Mouse (Mus musculus) layer of hippocampus, adult 2 months (tissue): ENCODE data around the gene Gtsf1. TPM values are rescaled to one million over a fixed set of nuclear protein-coding genes. Genes with fewer than 3 reads are reported as not detected.
"Not testable (repeated sequence)": the region's sequence is repeated elsewhere in the genome, so short reads cannot be mapped to it uniquely, and the experiment has no call there.

Source experiments
- DNase-seq, 2 experiments: peaks; one replicate each; pipeline ENCODE4 v3.0.0; 2022; ENCODE audit warnings: low spot score in 2 of 2
- H3K27ac ChIP-seq: fragments of 200-600 bp; 2 replicates; pipeline ENCODE4 v1.8.1; 2022
- H3K4me3 ChIP-seq: fragments of 200-600 bp; 2 replicates; pipeline ENCODE4 v1.8.1; 2022; ENCODE audit warnings: mild to moderate bottlenecking
- CTCF ChIP-seq: fragments of 200-600 bp; conservative IDR thresholded peaks from 2 replicates; pipeline ENCODE4 v1.8.1; 2022; ENCODE audit warnings: antibody characterized with exemption, mild to moderate bottlenecking, moderate library complexity
- long read RNA-seq, 2 experiments: library from polyadenylated mRNA; stranded (forward); transcript quantifications; one replicate each; pipeline ENCODE4 v2.0.0; 2021; ENCODE audit warnings: borderline mapping rate in 2 of 2
- total RNA-seq, 2 experiments: library from RNA; stranded (reverse); gene quantifications; 2 replicates each; pipeline ENCODE4 v1.2.3; 2021

Gene Gtsf1
- not detected for total RNA-seq
- long read RNA-seq, experiment 1, partial matches to known transcripts = 0 of 14 reads
- long read RNA-seq, experiment 1, other reads (novel, unspliced or antisense) = 14 of 14 reads
- long read RNA-seq, experiment 2, partial matches to known transcripts = 0 of 23 reads
- long read RNA-seq, experiment 2, other reads (novel, unspliced or antisense) = 23 of 23 reads

- Histone ChIP-seq H3K27ac (no peak within 1 kb of the TSS), H3K4me3 (no peak within 1 kb of the TSS)
- DNase-seq = no peak
- no peak for TF ChIP-seq CTCF
Measured at GRCm38 (mm10) chr15:103430241-103430640, at the start of gene Gtsf1. Gtsf1 (minus strand) TSS chr15:103430470.

- H3K27ac ChIP-seq = no peak overlapping the region
- no peak for DNase-seq
- no peak for TF ChIP-seq CTCF
- H3K4me3 ChIP-seq = no peak overlapping the region
Measured at GRCm38 (mm10) chr15:103479080-103479606, 48.9 kb upstream of the Gtsf1 start.

- H3K27ac ChIP-seq = no peak overlapping the region
- no peak for TF ChIP-seq CTCF
- no peak overlapping the region for H3K4me3 ChIP-seq
- no peak for DNase-seq
Measured at GRCm38 (mm10) chr15:103473769-103474168, 43.5 kb upstream of the Gtsf1 start.

DNA sequence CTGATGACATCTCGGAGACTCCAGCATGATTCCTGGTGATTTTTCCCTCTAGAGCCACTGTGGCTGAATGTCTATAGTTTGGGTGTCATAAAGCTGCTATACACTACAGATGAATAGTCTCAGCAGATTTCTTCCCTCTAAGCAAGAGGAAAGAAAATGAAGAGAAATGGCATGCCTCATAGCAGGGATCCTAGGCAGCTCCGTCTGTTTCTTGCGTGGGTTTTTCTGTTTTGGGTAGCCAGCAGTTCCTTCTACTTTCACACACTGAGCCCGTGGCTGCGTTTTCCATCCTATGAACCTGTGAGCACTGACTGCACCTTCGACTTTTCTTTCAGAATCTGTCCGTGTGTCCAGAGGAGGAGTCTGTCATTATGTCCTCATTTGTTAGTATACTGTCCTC lies 42.9 kb upstream of the Gtsf1 start:
- no peak overlapping the region for H3K4me3 ChIP-seq
- H3K27ac ChIP-seq = no peak overlapping the region
- DNase-seq = peak in 1 of 2 experiments; percentile 22
- no peak for TF ChIP-seq CTCF

- no peak overlapping the region for H3K4me3 ChIP-seq
- DNase-seq = no peak
- TF ChIP-seq CTCF = no peak
- no peak overlapping the region for H3K27ac ChIP-seq
Measured at GRCm38 (mm10) chr15:103472265-103472664, 42.0 kb upstream of the Gtsf1 start.

DNA sequence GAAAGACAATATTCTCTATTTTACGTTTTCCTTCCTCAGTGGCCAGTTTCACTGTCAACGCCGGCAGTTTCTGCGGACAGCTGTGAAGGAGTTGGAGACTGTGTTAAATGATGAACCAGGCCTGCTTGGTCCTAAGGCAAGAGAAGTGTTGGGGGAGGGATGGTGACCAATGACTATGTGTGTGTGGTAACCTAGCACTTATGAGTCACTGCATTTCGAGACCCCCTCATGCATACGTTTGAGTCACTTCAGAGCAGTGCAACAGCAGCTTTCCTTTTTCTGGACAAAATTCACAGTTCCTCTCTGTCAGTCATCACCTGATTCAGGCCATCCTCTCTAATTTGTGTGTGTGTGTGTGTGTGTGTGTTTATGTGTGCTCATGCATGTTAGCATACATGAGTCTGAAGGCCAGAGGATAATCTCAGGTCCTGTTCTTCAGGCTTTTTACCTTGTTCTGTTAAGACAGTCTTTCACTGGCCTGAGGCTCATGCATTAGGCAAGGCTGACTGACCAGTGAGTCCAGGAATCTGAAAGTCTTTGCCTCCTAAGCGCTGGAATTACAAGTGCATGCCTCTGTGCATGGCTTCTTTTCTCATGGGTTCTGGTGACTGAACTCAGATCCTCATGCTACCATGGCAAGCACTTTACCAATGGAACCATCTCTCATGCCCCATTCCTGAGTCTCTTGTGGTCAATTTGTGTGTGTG lies 41.4 kb upstream of the Gtsf1 start:
- no peak for DNase-seq
- H3K27ac ChIP-seq = no peak overlapping the region
- TF ChIP-seq CTCF = no peak
- H3K4me3 ChIP-seq = no peak overlapping the region

DNA sequence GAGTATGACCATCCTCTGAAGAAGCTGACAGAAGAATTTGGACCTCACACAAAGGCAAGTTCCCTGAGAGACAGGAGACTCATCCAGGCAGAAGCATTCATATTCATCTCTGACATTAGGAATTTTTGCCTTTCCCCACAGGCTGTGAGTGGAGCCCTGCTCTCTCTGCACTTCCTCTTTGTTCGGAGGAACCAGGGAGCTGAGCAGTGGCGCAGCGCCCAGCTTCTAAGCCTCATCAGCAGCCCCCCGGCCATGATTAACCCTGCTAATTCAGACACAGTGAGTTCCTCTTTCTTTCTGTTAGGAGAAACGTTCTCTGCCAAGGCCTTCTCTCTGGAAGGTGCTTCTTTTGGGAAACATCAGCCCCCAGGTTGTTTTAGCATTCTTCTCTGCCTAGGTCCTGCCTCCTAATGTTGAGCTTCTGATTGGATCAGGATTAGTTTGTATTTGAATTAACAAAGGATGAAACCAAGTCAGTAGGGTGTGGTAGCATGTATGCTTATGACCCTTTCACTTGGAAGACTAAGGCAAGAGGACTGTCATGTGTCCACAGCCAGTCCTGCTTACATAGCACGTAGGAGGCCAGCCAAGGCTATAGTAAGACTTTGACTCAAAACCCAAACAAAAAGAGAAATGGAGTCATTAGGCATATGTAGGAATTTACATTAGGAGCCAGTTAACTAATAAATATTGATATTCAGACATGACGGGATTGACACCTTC lies 32.4 kb upstream of the Gtsf1 start:
- Histone ChIP-seq H3K4me3 (no peak overlapping the region), H3K27ac (no peak overlapping the region)
- no peak for DNase-seq
- TF ChIP-seq CTCF = no peak

DNA sequence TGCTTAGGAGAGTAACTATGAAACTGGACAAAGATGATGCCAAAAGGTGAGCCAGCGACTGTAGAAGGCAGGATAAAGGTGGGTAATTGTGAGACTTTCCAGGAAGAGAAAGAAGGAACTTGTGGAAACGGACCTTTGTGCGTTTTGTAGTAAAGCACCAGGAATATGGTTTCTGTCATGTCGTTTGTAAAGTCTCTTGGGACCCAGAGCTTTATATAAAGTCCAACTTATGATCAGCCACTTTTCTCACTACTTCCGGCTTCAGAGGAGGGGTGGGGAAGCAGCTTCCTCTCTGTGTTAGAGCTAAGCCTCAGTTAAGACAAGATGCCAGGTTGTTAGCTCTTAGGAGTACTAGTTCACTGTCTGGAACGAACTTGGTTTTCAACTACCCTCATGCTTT lies 24.2 kb upstream of the Gtsf1 start:
- Histone ChIP-seq H3K4me3 (no peak overlapping the region), H3K27ac (no peak overlapping the region)
- no peak for TF ChIP-seq CTCF
- DNase-seq = no peak

DNA sequence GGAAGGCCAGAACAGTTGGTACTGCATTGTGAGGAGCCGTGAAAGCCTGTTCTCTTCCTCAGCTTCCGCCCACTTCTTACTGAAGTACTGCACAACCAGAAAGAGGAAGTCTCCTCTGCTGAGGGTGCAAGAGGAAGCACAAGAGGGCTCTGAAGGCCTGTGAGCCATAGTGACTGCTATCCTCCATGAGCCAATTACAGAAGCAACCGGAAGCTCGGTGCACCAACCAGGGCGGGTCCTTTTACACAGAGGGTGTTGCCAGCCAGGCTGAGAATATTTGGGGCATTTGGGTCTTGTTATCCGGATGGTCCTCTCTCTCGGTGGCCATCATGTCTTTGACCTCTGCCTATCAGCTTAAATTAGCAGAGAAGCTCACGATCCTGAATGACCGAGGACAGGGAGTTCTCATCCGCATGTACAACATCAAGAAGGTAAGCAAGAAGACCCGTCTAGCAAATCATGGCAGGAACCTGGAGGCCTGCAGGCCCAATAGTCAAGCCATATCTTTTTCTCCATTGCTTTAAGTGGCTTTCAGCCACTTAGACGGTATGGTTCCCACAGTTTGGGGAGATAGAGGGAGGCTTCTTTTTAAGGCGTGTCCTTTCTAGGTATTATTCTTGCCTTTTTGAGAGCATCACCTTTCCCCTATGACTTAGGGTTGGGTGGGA lies 23.4 kb upstream of the Gtsf1 start, which contains the start of gene Nckap1l:
Gene Nckap1l, plus strand, starts transcription at position 244 of the 668 bp plus-strand sequence.
- peak in 1 of 2 experiments; percentile 16 for DNase-seq
- no peak within 1 kb of the TSS for H3K4me3 ChIP-seq
- no peak within 1 kb of the TSS for H3K27ac ChIP-seq
- no peak for TF ChIP-seq CTCF

DNA sequence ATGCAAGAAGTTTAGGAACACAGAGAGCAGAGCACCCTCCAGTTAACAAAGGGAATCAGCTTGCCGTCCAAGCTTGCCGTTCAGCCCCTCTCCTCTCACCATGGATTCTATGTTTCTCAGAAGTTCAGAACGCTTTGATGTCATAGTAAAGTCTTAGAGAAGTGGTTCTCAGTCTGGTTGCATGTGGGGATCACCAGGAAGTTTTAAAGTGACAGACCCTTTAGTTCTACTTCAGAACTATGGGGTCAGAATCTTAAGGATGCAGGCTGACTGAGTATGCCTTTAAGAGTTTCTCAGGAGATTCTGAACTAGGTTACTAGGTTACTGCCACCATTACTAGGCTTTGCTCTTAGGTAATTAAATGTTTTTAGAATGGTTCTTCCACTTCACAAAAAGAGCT lies 18.1 kb upstream of the Gtsf1 start, which contains the start of gene Gtsf2:
Gene Gtsf2, minus strand, starts transcription at position 101 of the 400 bp plus-strand sequence.
- no peak for TF ChIP-seq CTCF
- H3K4me3 ChIP-seq = no peak within 1 kb of the TSS
- no peak for DNase-seq
- H3K27ac ChIP-seq = no peak within 1 kb of the TSS

GRCm38 (mm10) chr15:103445966-103446365 lies 15.7 kb upstream of the Gtsf1 start:
- not testable (repeated sequence) for H3K4me3 ChIP-seq, DNase-seq

DNA sequence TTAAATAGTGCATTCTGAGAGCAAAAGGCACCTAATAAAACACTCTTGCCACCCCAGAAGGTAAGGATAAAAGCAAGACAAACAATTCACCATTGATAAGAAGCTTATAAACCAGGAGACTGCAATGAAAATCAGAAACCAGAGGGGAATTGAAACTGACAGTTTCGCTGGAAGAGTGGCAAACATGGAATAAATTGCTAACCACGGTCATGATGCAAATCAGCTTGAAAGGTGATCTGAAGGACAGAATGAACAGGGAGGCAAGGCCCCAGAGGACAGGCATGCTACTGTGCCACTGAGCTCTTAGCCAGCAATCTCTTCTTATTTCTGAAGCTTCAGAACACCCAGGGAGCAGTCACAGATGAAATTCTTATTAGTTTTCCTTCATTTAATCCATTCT lies 3.3 kb downstream of the Gtsf1 start:
- H3K27ac ChIP-seq = no peak overlapping the region
- H3K4me3 ChIP-seq = no peak overlapping the region
- TF ChIP-seq CTCF = no peak
- DNase-seq = no peak

More at GRCm38 (mm10) chr15:103445966-103446365, 15.7 kb upstream of the Gtsf1 start:
- not testable (repeated sequence) for H3K27ac ChIP-seq

GRCm38 (mm10) chr15:103405586-103405985 lies 24.7 kb downstream of the Gtsf1 start:
- not testable (repeated sequence) for H3K4me3 ChIP-seq, H3K27ac ChIP-seq, DNase-seq
